Mouse (Mus musculus) heart, postnatal 0 days (tissue): ENCODE results near the gene Ccdc184.

Source experiments
- CTCF ChIP-seq: IDR thresholded peaks from 2 replicates; pipeline ENCODE4 v1.5.1; 2016; ENCODE audit warnings: antibody characterized with exemption, control low read depth, low read depth
- EP300 ChIP-seq: IDR thresholded peaks from 2 replicates; pipeline ENCODE4 v1.6.1; 2016; ENCODE audit warnings: antibody characterized with exemption, low read depth

DNA sequence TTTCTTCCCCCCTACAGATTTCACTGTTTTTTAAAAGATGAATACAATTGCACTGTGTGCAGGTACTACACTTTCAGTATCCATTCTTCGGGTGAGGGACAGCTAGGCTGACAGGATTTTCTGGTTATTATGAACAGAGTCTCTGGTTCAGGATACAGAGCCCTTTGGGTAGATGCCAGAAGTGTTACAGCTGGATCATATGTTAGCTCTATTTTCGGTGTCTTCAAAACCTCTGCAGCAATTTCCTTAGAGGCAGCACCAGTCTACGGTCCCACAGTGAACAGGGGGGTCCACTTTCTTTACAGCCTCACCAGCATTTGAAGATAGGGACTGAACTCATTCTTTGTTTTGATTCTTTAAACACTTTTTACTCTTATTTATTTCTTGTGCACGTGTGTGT, 17.5 kb downstream of the Ccdc184 start:
- TF ChIP-seq CTCF (no peak), EP300 (no peak)
